Mouse (Mus musculus) forebrain, embryonic 12.5 days (tissue): ENCODE measurements around the gene Slc13a2. TPM values are rescaled to one million over a fixed set of nuclear protein-coding genes. Genes with fewer than 3 reads are reported as not detected.

Experiments
- ATAC-seq: fragments of 200-750 bp; cut with Nextera tagmentation; 2 replicates; pipeline ENCODE4 v1.8.0; 2017; ENCODE audit warnings: moderate TSS enrichment; ENCODE audit not compliant: low FRiP score
- H3K27ac ChIP-seq: fragments of 300-500 bp; sonication (generic); 2 replicates; pipeline ENCODE4 v1.5.1; 2016; ENCODE audit warnings: mild to moderate bottlenecking
- H3K27me3 ChIP-seq: fragments of 300-500 bp; sonication (generic); 2 replicates; pipeline ENCODE4 v1.6.1; 2016; ENCODE audit warnings: mild to moderate bottlenecking
- H3K36me3 ChIP-seq: fragments of 300-500 bp; sonication (generic); replicated peaks from 2 replicates; pipeline ENCODE4 v1.6.1; 2016; ENCODE audit warnings: mild to moderate bottlenecking
- H3K4me1 ChIP-seq: fragments of 300-500 bp; sonication (generic); 2 replicates; pipeline ENCODE4 v1.6.1; 2016
- H3K4me2 ChIP-seq: fragments of 300-500 bp; sonication (generic); 2 replicates; pipeline ENCODE4 v1.6.1; 2016; ENCODE audit warnings: mild to moderate bottlenecking, moderate library complexity
- H3K4me3 ChIP-seq: fragments of 300-500 bp; sonication (generic); replicated peaks from 2 replicates; pipeline ENCODE4 v1.5.1; 2016; ENCODE audit warnings: mild to moderate bottlenecking
- H3K9ac ChIP-seq: fragments of 300-500 bp; sonication (generic); 2 replicates; pipeline ENCODE4 v1.6.1; 2016; ENCODE audit warnings: mild to moderate bottlenecking
- H3K9me3 ChIP-seq: fragments of 300-500 bp; sonication (generic); 2 replicates; pipeline ENCODE4 v1.6.1; 2016
- WGBS: fragments of 180-500 bp; shearing (Covaris S2); methylation state at CpG from one replicate; pipeline ENCODE4 v1.1.7; 2016; 5-methylcytosine and 5-hydroxymethylcytosine counted together
- polyA plus RNA-seq: library from polyadenylated mRNA; unstranded; fragments of >200 nt; fragmentation: Nextera tagmentation; extraction: Ambion mirVana; gene quantifications from 2 replicates; pipeline ENCODE4 v1.2.1, GENCODE M21; 2016

Slc13a2 gene
- polyA plus RNA-seq, 1 experiment from 2014 or later, result not detected

GRCm38 (mm10) chr11:78408256-78409240, 13.5 kb downstream of the Slc13a2 start:
- WGBS, result 88% methylated on average over 9 of the region's 9 CpGs

GRCm38 (mm10) chr11:78402062-78402461, 20.0 kb downstream of the Slc13a2 start:
- H3K27ac ChIP-seq, result no peak overlapping the region
- H3K36me3 ChIP-seq, result no peaks in the 10 kb centered on the region
- WGBS, result 83% methylated on average over 6 of the region's 6 CpGs
- H3K4me3 ChIP-seq, result no peak overlapping the region
- peaks cover 6% of the 10 kb centered on the region; the same call in 1 of the 2 replicates for H3K27me3 ChIP-seq
- H3K4me1 ChIP-seq, result peaks cover 4% of the 10 kb centered on the region
- ATAC-seq, result no peak
- no peaks in the 10 kb centered on the region for H3K9me3 ChIP-seq
- H3K9ac ChIP-seq, result no peak overlapping the region
- H3K4me2 ChIP-seq, result no peak overlapping the region

More at GRCm38 (mm10) chr11:78408256-78409240, 13.5 kb downstream of the Slc13a2 start:
- Histone ChIP-seq H3K4me1 (no peaks in the 10 kb centered on the region), H3K36me3 (no peaks in the 10 kb centered on the region), H3K4me2 (no peak overlapping the region), H3K9ac (no peak overlapping the region), H3K9me3 (no peaks in the 10 kb centered on the region), H3K4me3 (no peak overlapping the region), H3K27ac (no peak overlapping the region), H3K27me3 (0 out of 2 replicates have a peak, but pooled peaks cover 2% of the 10 kb centered on the region)
- ATAC-seq, result no peak

GRCm38 (mm10) chr11:78401469-78401868, 20.5 kb downstream of the Slc13a2 start:
- no peaks in the 10 kb centered on the region for H3K36me3 ChIP-seq
- H3K27ac ChIP-seq, result no peak overlapping the region
- peaks cover 8% of the 10 kb centered on the region for H3K4me1 ChIP-seq
- WGBS, result 75% methylated on average over 3 of the region's 3 CpGs
- no peaks in the 10 kb centered on the region for H3K9me3 ChIP-seq
- ATAC-seq, result no peak
- no peak overlapping the region for H3K4me3 ChIP-seq
- H3K9ac ChIP-seq, result no peak overlapping the region
- peaks cover 6% of the 10 kb centered on the region; the same call in 1 of the 2 replicates for H3K27me3 ChIP-seq
- H3K4me2 ChIP-seq, result no peak overlapping the region

- ATAC-seq, result no peak
- no peak overlapping the region for H3K4me3 ChIP-seq
- H3K27ac ChIP-seq, result no peak overlapping the region
- no peaks in the 10 kb centered on the region for H3K36me3 ChIP-seq
- H3K4me1 ChIP-seq, result peaks cover 8% of the 10 kb centered on the region
- no peak overlapping the region for H3K4me2 ChIP-seq
- 55% methylated on average over 3 of the region's 3 CpGs for WGBS
- peaks cover 6% of the 10 kb centered on the region; the same call in 1 of the 2 replicates for H3K27me3 ChIP-seq
- H3K9me3 ChIP-seq, result no peaks in the 10 kb centered on the region
- no peak overlapping the region for H3K9ac ChIP-seq
These were observed 21.1 kb downstream of the Slc13a2 start for GRCm38 (mm10) chr11:78400936-78401335.

GRCm38 (mm10) chr11:78399680-78400079, 22.3 kb downstream of the Slc13a2 start:
- H3K27ac ChIP-seq, result no peak overlapping the region
- no peak overlapping the region for H3K4me3 ChIP-seq
- no peaks in the 10 kb centered on the region for H3K9me3 ChIP-seq
- no peak overlapping the region for H3K9ac ChIP-seq
- H3K36me3 ChIP-seq, result no peaks in the 10 kb centered on the region
- 16% methylated on average over 8 of the region's 8 CpGs for WGBS
- no peak for ATAC-seq
- peaks cover 8% of the 10 kb centered on the region for H3K4me1 ChIP-seq
- peaks cover 6% of the 10 kb centered on the region; the same call in 1 of the 2 replicates for H3K27me3 ChIP-seq
- H3K4me2 ChIP-seq, result no peak overlapping the region

- no peak overlapping the region for H3K9ac ChIP-seq
- peaks cover 8% of the 10 kb centered on the region for H3K4me1 ChIP-seq
- H3K9me3 ChIP-seq, result no peaks in the 10 kb centered on the region
- peaks cover 6% of the 10 kb centered on the region; the same call in 1 of the 2 replicates for H3K27me3 ChIP-seq
- no peak overlapping the region for H3K27ac ChIP-seq
- ATAC-seq, result no peak
- H3K4me2 ChIP-seq, result no peak overlapping the region
- WGBS, result 73% methylated on average over 6 of the region's 6 CpGs
- H3K36me3 ChIP-seq, result no peaks in the 10 kb centered on the region
- H3K4me3 ChIP-seq, result no peak overlapping the region
These were observed 23.8 kb downstream of the Slc13a2 start for GRCm38 (mm10) chr11:78398212-78398611.

GRCm38 (mm10) chr11:78397397-78397796, 24.6 kb downstream of the Slc13a2 start:
- H3K9ac ChIP-seq, result peak overlapping the region; percentile 38; the same call in 1 of the 2 replicates
- peak overlapping the region; percentile 23 for H3K4me3 ChIP-seq
- peaks cover 8% of the 10 kb centered on the region for H3K4me1 ChIP-seq
- H3K27ac ChIP-seq, result peak overlapping the region; percentile 13; the same call in 1 of the 2 replicates
- 6% methylated on average over 18 of the region's 18 CpGs for WGBS
- peak overlapping the region; percentile 51 for H3K4me2 ChIP-seq
- no peaks in the 10 kb centered on the region for H3K36me3 ChIP-seq
- peak; percentile 39; the same call in 1 of the 2 replicates for ATAC-seq
- peaks cover 6% of the 10 kb centered on the region; the same call in 1 of the 2 replicates for H3K27me3 ChIP-seq
- no peaks in the 10 kb centered on the region for H3K9me3 ChIP-seq

GRCm38 (mm10) chr11:78396950-78397349, 25.1 kb downstream of the Slc13a2 start:
- 43% methylated on average over 11 of the region's 11 CpGs for WGBS
- no peak overlapping the region for H3K27ac ChIP-seq
- H3K27me3 ChIP-seq, result peaks cover 6% of the 10 kb centered on the region; the same call in 1 of the 2 replicates
- H3K9ac ChIP-seq, result peak overlapping the region; percentile 38; the same call in 1 of the 2 replicates
- H3K4me2 ChIP-seq, result peak overlapping the region; percentile 51
- no peaks in the 10 kb centered on the region for H3K9me3 ChIP-seq
- H3K4me3 ChIP-seq, result peak overlapping the region; percentile 23
- H3K36me3 ChIP-seq, result no peaks in the 10 kb centered on the region
- ATAC-seq, result no peak
- H3K4me1 ChIP-seq, result peaks cover 8% of the 10 kb centered on the region

- Histone ChIP-seq H3K9me3 (no peaks in the 10 kb centered on the region), H3K4me2 (no peak overlapping the region), H3K36me3 (no peaks in the 10 kb centered on the region), H3K4me3 (no peak overlapping the region), H3K27me3 (no peaks in the 10 kb centered on the region), H3K9ac (no peak overlapping the region), H3K4me1 (peaks cover 8% of the 10 kb centered on the region), H3K27ac (no peak overlapping the region)
- no peak for ATAC-seq
- WGBS, result 86% methylated on average over 3 of the region's 3 CpGs
These were observed 29.3 kb downstream of the Slc13a2 start for GRCm38 (mm10) chr11:78392728-78393127.

- no peak within 1 kb of the TSS for H3K4me2 ChIP-seq
- ATAC-seq, result no peak
- no peaks in the 10 kb centered on the region for H3K27me3 ChIP-seq
- no peak within 1 kb of the TSS for H3K9ac ChIP-seq
- no peak within 1 kb of the TSS for H3K4me3 ChIP-seq
- H3K27ac ChIP-seq, result no peak within 1 kb of the TSS
- WGBS, result 85% methylated on average over 14 of the region's 14 CpGs
- no peaks in the 10 kb centered on the region for H3K36me3 ChIP-seq
- H3K4me1 ChIP-seq, result no peaks in the 10 kb centered on the region
- no peaks in the 10 kb centered on the region for H3K9me3 ChIP-seq
These were observed 35.4 kb downstream of the Slc13a2 start, which contains the start of gene Foxn1 for GRCm38 (mm10) chr11:78386508-78387043. Gene Foxn1 (minus strand): TSS chr11:78386558.

- no peaks in the 10 kb centered on the region for H3K27me3 ChIP-seq
- no peak overlapping the region for H3K27ac ChIP-seq
- H3K36me3 ChIP-seq, result no peaks in the 10 kb centered on the region
- H3K4me1 ChIP-seq, result no peaks in the 10 kb centered on the region
- no peak overlapping the region for H3K4me2 ChIP-seq
- 90% methylated on average over 10 of the region's 10 CpGs for WGBS
- ATAC-seq, result no peak
- H3K9me3 ChIP-seq, result no peaks in the 10 kb centered on the region
- H3K4me3 ChIP-seq, result no peak overlapping the region
- H3K9ac ChIP-seq, result no peak overlapping the region
These were observed 36.2 kb downstream of the Slc13a2 start for GRCm38 (mm10) chr11:78385776-78386175.

GRCm38 (mm10) chr11:78382701-78383100, 39.3 kb downstream of the Slc13a2 start:
- Histone ChIP-seq H3K4me1 (no peaks in the 10 kb centered on the region), H3K4me3 (no peak overlapping the region), H3K9me3 (no peaks in the 10 kb centered on the region), H3K4me2 (no peak overlapping the region), H3K27ac (no peak overlapping the region), H3K9ac (no peak overlapping the region), H3K36me3 (no peaks in the 10 kb centered on the region), H3K27me3 (peaks cover 2% of the 10 kb centered on the region; the same call in 1 of the 2 replicates)
- 31% methylated on average over 5 of the region's 5 CpGs for WGBS
- ATAC-seq, result no peak
